Mouse (Mus musculus): Measurements from ENCODE around the gene Plcb2. TPM values are rescaled to one million over a fixed set of nuclear protein-coding genes. Genes with fewer than 3 reads are reported as not detected.

The Plcb2 gene
- total RNA-seq, 2 experiments from 2014 or later: 0.40 to 1.1 TPM

DNA sequence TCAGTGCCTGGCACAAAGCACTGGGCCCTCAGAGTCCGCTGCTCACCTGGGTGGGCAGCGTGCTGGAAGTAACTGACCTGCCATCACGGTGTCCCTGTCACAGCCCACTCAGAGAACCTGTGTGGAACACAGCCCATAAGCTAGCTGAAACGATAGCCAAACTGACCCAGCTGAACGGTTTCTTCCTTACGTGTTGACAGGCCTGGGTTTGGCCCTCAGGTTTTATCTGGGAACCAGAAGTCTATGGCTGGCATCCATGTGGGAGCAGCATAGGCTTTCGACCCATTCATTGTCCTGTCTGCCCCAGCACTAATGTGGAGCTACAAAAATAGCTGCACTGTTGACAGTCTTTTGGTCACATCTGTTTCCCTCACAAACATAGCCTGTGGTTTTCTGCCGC lies 22.2 kb upstream of the Plcb2 start:
- DNase-seq: no peak

DNA sequence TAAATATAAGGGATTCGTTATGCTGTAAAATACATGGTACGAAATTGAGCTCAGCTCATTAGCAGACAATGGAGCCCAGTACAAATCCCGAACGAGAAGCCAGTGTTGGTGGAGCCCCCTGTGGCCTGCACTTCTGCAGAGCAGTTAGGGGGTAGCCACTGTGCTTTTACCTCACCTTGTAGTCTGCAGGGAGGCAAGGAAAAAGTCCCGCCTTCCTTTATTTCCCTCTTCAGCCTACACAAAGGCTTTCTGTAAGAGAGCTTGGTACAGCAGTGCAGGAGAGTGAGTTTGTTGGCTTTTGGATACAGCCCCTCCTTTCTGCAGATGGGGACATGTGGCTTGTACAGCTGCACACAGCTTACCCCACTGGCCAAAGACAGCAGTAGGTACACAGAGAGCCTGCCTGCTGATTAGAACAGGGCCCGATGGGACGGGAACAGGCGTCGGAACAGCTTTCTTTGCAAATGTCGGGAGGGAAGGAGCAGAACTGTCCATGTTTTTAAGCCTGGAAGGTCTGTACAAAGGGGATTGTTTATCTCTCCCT lies 21.2 kb upstream of the Plcb2 start:
- no peak for DNase-seq

DNA sequence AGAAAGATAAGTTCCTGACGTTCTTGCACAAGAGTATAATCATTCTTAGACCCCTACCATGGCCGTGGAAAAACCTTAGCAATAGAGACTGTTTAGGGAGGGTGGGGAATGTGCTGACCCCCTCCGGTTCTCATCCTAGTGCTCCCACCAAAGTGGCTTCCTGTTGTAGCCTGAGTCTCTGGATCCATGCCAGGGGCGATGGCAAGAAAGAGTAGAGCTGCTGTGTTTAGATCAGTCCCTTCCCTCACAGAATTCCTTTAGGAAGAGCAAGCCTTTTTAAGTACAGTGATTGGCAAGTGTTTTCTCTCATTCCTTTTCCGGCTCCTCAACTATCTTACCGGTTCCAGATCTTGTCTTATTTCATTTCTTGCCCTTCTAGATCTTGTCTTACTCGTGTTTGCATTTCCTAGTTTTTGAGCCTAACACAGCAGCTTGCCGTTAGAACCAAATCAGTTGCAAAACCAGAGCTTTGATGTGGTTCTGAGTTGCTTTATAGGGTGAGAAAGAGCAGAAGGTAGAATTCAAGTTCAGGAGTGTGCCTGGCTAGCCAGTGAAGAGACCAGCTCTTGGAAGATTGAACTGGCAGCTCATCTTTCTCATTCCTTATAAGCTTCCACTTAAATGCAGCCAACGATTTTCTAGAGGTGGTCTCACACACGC lies 19.2 kb upstream of the Plcb2 start:
- DNase-seq: no peak

DNA sequence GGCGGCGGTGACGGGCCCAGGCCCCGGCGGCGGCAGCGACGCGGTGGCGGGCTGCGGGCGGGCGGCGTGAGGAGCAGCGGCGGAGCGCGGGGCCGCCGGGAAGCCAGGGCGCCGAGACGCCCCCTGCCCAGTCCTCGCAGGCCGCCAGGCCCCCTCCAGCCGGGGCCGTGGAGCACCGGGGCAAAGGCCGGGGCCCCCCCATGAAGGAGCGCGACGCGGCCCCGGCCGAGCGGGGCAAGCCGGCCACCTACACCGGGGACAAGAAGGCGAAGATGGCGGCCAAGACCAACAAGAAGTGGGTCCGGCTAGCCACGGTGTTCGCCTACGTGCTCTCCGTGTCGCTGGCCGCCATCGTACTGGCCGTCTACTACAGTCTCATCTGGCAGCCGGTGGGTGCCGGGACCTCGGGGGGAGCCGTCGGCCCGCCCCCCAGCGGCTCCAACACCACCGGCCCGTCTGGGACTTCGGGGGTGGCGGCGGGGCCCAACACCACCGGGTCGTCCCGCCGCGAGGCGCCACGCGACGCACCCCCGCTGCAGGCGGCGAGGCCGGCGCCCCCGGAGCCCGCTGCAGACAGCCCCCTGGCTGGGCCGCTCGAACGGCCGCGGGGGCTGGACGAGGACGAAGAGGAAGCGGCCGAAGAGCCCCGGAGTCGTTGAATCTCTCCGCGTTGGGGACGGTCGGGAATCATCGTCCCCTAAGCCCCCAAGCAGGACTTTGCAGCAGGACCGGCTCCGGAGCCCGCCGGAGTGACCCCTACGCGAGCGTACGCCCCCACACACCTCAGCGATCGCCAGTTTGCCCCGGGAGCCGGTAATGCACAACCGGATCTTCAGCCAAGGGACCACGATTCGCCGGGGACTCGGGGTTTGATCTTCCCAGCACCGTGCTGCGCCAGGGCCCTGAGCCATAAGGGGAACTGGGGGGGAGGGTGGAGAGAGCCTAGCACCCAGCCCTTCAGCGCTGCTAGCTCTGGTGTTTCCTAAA lies 18.0 kb upstream of the Plcb2 start:
- DNase-seq: peak; percentile 40

DNA sequence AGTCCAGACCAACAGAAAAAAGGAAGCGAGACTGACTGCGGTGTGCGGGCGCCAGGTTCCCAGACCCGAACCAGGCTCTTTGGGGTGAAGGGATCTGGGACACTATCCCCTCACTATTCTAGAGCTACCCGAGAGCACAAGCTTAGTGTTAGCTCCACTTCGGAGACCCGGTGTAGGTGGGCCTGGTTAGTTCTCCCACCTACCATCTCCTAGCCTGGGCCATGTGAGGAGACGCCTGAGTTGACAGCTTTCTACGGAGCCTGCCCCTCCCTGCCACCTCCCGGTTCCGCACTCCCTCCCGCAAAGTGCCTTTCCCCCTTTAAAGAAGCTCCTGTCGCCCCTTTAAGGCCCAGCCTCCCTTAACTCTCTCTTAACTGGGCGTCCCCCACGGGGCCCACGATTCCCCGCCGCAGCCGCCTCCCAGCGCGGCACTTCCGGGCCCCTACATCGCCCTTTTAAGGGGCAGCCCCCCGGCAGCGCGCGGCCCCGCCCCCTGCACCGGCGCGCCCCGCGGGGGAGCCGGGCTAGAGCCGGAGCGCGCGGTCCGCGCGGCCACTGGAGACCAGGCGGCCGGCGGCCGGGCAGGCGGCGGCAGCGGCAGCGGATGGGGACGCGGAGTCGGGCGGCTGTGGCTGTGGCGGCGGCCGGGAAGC lies 17.1 kb upstream of the Plcb2 start, which contains the start of gene Inafm2:
Gene Inafm2 (plus strand): TSS at position 527 of the 653 bp plus-strand sequence.
- peak; percentile 87 for DNase-seq

DNA sequence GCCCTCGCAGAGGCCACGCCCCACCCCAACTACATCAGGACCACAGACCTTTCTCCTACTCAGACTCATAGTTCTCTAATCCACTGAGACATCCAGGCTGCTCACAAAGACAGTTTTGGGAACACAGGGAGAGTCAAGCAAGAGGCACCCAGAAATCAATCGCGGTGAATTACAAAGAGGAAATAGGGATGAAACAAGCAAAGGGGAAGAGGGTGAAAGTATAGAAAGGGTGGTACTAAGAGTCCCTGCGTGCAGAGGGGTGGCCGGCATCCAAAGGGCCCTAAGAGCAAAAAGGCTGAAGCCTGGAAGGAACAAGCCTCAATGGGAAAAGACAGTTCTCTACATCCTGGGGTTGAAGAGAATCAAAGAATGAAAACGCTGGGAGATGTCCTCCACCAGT lies 16.4 kb upstream of the Plcb2 start:
- DNase-seq: no peak

DNA sequence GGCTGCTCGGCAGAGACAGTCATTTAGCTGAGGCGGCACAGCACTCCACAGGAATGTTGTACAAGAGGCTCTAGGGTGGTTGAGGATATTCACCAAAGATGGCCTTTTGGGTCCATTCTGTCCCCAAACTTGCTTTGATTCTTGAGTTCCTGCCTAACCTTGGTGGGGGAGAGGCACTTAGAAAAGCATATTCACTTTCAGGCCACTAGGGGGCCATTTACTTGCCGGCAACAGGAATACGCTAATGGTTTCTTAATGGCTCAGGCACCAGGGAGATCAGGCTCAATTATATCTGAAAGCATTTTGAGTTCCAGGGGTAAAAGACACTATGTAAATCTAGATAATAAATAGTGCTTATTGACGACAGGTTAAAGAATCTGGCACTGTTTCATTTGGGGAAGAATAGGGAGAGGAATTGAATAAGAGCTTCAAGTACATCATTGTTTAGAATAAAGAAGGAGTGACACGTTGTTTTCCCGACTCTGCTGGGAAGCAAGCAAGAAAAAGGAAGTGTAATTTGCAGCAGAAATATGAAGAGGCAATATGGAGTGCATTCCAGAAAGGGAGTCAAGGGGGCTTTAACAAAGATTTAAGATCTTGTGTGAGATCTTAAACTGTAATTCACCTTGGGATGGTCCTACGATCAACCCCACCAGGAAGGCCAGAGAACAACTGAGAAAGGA lies 15.2 kb upstream of the Plcb2 start:
- no peak for DNase-seq

DNA sequence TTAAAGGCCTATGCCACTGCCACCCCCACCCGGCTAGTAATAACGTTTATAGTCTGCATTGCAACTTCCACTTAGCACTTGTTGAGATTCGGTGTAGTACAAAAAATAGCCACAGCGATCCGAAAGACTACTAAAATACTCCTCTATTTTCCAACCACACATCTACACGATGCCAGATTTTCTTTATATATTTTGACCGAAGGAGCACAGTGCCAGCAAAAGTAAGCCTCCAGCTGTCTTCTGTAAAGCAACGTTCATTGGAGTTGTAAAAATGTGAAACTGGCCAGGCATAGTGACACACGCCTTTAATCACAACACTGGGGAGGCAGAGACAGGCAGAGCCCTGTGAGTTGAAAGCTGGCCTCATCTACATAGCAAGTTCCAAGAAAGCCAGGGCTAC lies 12.9 kb upstream of the Plcb2 start:
- DNase-seq: no peak

DNA sequence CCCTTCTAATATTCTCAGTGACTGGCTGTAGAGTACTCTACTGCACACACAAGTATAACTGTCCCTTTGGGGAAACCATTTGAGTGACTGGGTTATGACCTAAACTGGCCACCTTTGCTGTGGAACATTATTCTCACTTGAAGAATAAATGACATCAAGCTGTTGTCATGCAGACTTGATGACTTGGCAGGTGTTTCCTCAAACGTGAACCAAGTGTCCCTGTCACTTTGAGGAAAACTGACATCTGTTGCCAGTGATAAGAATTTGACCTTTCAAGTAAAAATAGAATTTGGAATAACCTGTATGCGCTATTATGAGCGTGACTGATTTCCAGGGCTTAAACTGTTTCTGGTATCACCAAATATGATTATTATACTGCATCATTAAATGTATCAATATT lies 12.1 kb upstream of the Plcb2 start:
- no peak for DNase-seq

DNA sequence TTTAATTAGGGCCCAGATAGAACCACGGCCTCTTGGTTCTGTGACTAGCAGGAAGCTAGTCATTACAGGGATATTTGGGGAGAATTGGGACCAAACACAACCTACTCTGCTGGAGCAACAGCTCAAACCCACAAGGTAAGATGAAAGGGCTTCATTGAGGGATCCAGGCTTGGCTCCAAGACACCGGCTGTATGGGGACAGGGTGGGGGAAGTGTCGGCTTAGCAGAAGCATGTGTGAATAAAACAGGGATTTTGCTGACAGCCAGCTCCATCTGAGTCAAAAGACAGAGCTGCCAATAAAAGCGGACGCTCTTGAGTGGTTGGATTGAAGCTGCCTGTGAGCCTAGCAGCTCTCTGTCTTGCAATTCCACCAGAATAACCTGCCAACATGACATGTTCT lies 5.1 kb upstream of the Plcb2 start:
- no peak for DNase-seq

DNA sequence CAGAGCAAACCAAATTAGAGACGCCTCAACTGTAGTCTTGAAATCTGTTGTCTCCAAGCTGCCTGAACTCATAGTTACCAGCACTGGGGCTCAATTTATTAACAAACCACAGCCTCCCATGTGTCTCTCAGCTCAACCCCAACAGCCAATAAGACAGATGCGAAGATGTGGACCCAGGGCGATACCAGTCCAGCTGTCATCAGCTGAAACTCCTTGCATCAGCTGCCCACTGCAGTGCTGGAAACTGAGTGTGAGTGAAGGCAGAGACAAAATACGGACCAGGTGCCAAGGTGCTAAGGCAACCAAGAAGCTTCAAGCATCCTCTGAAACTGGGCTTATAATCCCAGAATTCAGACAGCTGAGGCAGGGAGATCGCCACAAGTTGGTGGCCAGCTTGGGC lies 3.7 kb upstream of the Plcb2 start:
- DNase-seq: no peak

DNA sequence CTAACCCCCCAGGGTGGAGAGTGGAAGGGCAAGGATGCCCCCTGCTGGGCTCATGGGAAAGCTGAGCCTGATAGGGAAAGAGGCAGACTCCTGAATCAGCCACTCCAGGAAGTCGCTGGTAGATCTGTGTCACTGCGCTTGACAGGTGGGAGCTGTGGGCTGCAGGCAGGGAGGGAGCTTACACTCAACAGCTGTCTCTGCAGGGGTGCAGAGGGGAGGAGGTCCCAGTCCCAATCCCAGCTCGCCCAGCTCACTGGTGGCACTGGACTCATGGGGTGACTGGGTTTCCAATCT lies 2.3 kb upstream of the Plcb2 start:
- peak; percentile 79 for DNase-seq

DNA sequence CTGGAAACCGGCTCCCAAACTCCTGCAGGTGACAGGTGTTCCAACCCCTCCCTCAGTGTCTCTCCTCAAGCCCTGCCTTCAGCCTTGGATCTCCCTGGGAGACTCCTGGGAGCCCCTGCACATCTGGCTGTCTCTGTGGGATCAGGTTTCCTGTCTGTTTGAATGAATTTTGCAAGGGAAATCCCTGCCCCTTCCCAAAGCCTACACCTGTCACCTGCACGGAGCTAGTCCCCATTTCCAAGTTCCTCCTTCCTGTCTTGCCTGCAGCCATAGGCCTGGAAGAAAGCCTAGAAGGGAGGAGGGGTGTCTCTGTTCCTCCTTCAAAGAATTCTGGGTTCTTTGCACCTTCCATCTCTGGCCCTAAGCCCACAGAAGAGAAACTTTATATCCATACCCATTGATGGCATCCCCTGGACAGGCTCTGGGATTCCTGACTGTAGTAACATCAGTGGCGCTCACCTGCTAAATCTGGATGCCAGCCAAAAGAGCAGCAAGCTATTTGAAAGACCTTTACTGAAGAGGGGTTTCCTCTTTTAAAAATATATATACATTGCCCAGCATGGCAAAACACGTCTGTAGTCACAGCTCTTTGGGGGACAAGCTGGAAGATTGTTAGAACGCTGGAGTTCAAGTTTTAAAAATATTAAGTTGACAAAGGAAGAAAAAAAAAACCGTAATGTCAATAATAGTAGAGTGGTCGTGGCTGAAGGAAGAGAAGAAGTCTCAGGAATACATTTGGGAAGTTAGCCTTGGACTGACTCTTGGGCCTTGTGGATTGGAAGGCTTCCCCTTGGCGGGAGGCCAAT lies 1.8 kb upstream of the Plcb2 start:
- no peak for DNase-seq

DNA sequence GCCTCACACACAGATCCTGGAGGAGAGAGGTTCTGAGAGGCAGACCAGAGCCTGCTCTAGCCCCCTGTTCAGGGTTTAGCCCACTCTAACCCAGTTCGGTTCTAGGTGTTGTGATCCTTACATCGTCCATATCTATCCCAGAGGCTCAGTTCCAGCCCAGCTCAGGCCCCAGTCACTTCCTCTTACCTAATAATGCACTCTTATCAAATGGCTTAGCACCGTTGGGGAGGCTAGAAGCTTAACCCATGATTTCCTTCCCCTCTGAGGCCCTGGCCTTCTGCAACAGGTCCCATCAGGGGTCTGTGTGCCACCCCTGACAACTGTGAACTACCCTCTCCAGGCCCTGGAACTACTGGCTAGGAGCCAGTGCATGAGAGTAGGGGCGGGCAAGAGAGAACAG lies 956 bp upstream of the Plcb2 start:
- DNase-seq: no peak

DNA sequence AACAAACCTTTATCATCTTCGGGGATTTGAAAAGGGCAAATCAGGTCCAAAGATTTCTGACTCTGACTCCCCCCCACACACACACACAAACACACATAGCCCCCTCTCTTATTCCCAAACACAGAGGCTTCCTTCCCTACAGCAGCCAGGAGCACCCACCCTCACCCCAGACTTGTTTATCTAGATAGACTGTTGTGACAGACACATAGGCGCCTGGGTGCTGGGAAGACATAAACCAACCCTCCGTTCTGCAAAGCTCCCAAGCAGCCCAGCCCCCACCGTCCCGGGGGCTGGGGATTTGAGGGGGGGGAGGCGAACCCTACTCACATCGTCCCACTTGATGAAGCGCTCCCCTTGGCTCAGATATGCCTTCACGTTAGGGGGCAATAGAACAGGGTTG lies 327 bp downstream of the Plcb2 start:
- no peak for DNase-seq

DNA sequence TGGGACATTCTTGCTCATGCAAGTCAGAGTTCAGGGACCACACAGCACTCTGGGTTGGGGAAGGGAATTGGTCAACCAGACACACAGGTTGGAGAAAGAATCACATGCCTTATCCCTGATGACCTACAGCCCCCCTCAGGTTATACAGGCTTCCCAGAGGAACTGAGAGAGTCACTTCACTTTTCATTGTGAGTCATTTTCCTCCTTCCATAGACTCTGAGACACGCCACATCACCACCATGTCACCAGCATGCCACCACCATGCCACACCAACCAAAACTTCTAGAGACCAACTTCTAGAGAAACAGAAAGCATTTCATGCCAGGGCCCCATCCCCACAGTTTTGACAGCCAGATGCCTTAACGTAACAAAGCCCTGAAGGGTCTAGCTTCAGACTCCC lies 1.4 kb downstream of the Plcb2 start:
- no peak for DNase-seq

DNA sequence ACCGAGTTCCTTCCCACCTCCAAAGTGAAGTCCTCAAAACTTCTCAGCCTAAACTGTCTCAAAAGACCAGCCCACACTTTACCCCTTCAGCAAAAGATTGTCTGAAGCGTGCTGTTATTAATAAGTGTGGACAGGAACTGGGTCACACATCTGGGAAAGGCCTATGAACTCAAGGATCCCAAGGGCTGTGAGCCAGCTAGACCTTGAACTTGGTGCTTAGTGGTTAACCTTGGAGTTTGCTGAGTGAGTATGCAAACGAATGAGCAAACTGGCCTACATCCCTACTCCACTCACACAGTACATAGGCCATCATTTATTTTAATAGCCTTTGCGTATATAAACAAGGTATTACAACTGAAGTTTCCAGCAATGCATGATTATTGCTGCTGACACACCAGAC lies 2.7 kb downstream of the Plcb2 start:
- DNase-seq: no peak

DNA sequence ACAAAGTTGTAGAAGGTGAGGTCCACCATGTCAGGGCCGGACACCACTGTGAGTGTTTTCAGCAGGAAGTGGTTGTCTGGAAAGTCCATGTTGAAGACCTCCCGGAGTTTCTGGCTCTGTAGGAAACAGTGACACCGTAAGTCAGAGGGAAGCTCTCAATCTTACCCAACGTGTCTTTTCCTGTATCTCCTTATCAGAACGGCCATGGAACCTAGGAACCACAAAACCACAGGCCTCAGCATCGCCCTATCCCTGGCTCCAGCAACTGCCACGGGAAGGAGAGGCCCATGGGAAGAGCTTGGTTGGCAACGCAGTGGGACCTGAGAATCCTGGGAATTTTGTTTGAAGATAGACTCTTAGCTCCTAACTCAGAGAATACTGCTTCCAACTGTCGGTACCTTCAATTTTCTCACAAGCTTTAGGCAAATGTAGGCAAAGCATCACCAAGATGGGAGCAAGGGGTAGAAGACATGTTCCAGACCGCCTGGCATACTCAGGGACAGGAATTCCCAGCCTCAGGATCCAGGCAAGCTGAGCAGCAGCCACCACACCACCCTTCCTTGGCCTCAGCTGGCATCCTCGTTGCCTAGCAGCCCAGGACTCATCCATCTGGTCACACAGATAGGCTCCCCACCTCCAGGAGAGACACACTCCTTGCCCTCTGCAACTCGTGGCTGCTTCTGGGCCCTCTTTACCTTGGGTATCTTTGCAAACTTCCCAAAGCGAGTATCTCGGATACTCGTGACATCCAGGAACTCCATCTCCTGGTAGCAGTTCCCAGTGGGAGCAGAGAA lies 4.3 kb downstream of the Plcb2 start:
- no peak for DNase-seq

DNA sequence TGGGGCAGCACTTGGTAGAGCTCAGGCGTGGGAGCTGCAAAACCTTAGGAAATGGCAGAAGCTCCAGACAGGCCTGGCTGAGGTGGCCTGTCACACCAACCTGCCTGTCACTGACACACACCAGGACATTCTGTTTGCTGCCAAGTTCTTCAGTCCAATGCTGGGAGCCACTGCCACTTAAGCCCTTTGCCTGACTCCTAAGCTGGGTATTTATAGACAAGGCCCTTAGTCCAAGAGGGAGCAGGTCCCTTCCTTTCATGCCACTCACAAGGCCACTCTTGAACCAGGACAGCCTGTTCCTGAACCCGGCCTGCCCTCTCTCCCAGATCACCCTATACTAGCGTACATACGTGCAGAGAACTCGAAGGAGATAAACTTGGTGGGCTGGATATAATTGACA lies 11.6 kb downstream of the Plcb2 start:
- no peak for DNase-seq

DNA sequence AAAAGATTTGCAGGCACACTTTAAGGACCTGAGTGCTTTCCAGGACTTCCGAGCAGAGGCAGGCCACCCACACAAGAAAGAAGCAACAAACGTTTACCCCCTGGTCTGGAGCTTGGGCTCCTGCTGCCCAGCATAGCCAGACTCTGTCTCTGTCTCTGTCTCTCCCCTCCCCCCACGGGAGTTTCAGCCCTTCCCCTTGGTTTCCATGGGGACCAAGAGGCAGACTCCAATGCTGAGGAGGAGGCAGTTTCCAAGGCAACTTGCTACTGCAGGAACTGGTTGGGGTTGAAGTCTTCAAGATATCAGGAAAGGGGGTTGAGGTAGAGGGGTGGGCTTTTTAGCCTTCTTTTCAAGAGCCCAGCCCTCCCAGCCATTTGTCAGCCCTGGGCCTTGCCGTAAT lies 14.0 kb downstream of the Plcb2 start:
- DNase-seq: no peak

DNA sequence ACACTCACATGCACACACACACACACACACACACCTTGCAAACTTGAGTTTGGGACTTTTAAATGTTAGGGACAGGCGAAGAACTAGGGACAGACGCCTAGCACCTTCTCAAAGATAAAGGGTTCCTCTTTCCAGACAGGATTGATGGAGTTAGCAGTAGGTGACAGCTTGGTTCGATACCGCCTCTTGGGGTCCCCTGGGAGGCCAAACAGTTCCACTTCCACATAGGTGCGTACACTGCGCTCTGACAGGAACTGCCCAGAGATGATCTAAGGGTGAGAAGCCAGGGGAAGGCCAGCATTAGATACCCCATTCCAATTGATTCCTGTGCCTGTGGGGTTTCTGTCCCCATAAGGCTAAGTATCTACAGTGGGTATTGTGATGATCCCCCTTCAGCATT lies 14.6 kb downstream of the Plcb2 start:
- no peak for DNase-seq

All from gastrocnemius, postnatal 10 days (tissue).